Mouse (Mus musculus) C3H10T1/2 (cell line): ENCODE results near the gene Pofut2. TPM values are rescaled to one million over a fixed set of nuclear protein-coding genes. Genes with fewer than 3 reads are reported as not detected.

Source experiments
- polyA plus RNA-seq, 2 experiments: library from polyadenylated mRNA; unstranded; fragments of >200 nt; fragmentation: generic; extraction: Trizol; gene quantifications; one replicate each; pipeline ENCODE4 v1.2.1; 2012; ENCODE audit warnings: missing spikeins in 2 of 2

The Pofut2 gene
- polyA plus RNA-seq = 100 to 1,000 TPM in 1 of 2 experiments, 10 to 100 TPM in 1; 38.7 to 126 TPM

GRCm38 (mm10) chr10:77258704-77259621 lies at the start of gene Pofut2:
Pofut2 (plus strand) TSS chr10:77259218.

Other genes with a start within 250 kb of the Pofut2 start
- gene Slc19a1, start 227.0 kb upstream of the Pofut2 start, polyA plus RNA-seq = 10 to 100 TPM; 19.0 to 20.8 TPM
- 10 to 100 TPM; 22.4 to 75.0 TPM for gene Col18a1, start 92.7 kb upstream of the Pofut2 start, polyA plus RNA-seq
- gene Adarb1, start 159.1 kb downstream of the Pofut2 start, polyA plus RNA-seq = 1 to 10 TPM; 2.5 to 8.6 TPM